Mouse (Mus musculus) midbrain, postnatal 0 days (tissue): Measurements from ENCODE around the gene 1810010H24Rik. TPM values are rescaled to one million over a fixed set of nuclear protein-coding genes. Genes with fewer than 3 reads are reported as not detected.
"Not testable (repeated sequence)": the region's sequence is repeated elsewhere in the genome, so short reads cannot be mapped to it uniquely, and the experiment has no call there.

ENCODE experiments used
- ATAC-seq: fragments of 200-750 bp; cut with Nextera tagmentation; 2 replicates; pipeline ENCODE4 v1.8.0; 2017; ENCODE audit warnings: moderate number of reproducible peaks, mild to moderate bottlenecking, moderate TSS enrichment, moderate library complexity; ENCODE audit not compliant: low FRiP score
- DNase-seq: peaks from one replicate; pipeline ENCODE4 v3.0.0-alpha.2; 2015; ENCODE audit warnings: low spot score
- H3K27ac ChIP-seq: fragments of 300-500 bp; sonication (generic); 2 replicates; pipeline ENCODE4 v1.5.1; 2014; ENCODE audit warnings: low read depth, mild to moderate bottlenecking, low read length, mixed read lengths
- H3K27me3 ChIP-seq: fragments of 300-500 bp; sonication (generic); 2 replicates; pipeline ENCODE4 v1.6.1; 2014; ENCODE audit warnings: low read length, control low read depth, mixed read lengths; ENCODE audit not compliant: insufficient read depth
- H3K36me3 ChIP-seq: fragments of 300-500 bp; sonication (generic); 2 replicates; pipeline ENCODE4 v1.6.1; 2014; ENCODE audit warnings: low read length, control low read depth, mixed read lengths; ENCODE audit not compliant: insufficient read depth
- H3K4me1 ChIP-seq: fragments of 300-500 bp; sonication (generic); 2 replicates; pipeline ENCODE4 v1.6.1; 2014; ENCODE audit warnings: mild to moderate bottlenecking, control low read depth, antibody characterized with exemption, low read length, mixed read lengths; ENCODE audit not compliant: insufficient read depth
- H3K4me2 ChIP-seq: fragments of 300-500 bp; sonication (generic); 2 replicates; pipeline ENCODE4 v1.6.1; 2014; ENCODE audit warnings: low read depth, mild to moderate bottlenecking, low read length, mixed read lengths; ENCODE audit not compliant: poor library complexity, severe bottlenecking
- H3K4me3 ChIP-seq: fragments of 300-500 bp; sonication (generic); 2 replicates; pipeline ENCODE4 v1.5.1; 2014; ENCODE audit warnings: low read depth, mild to moderate bottlenecking, low read length, moderate library complexity
- H3K9ac ChIP-seq: fragments of 300-500 bp; sonication (generic); replicated peaks from 2 replicates; pipeline ENCODE4 v1.6.1; 2014; ENCODE audit warnings: mild to moderate bottlenecking, low read length, moderate library complexity, mixed read lengths; ENCODE audit not compliant: poor library complexity, severe bottlenecking
- H3K9me3 ChIP-seq: fragments of 300-500 bp; sonication (generic); 2 replicates; pipeline ENCODE4 v1.6.1; 2016; ENCODE audit warnings: low read length, control low read depth
- CTCF ChIP-seq: IDR thresholded peaks from 2 replicates; pipeline ENCODE4 v1.5.1; 2016; ENCODE audit warnings: antibody characterized with exemption, mild to moderate bottlenecking
- WGBS: fragments of 180-500 bp; shearing (Covaris S2); extraction: QIAGEN DNeasy Blood & Tissue Kit; methylation state at CpG from one replicate; pipeline ENCODE4 v1.1.7; 2014; 5-methylcytosine and 5-hydroxymethylcytosine counted together
- polyA plus RNA-seq: library from polyadenylated mRNA; unstranded; fragments of >200 nt; fragmentation: Nextera tagmentation; extraction: Ambion mirVana; gene quantifications from 2 replicates; pipeline ENCODE4 v1.2.1, GENCODE M21; 2015
- total RNA-seq: library from RNA; depleted of rRNA; stranded (reverse); fragments of >200 nt; gene quantifications from 2 replicates; pipeline ENCODE4 v1.2.3, GENCODE M21; 2014

1810010H24Rik gene
- total and polyA plus RNA-seq, 2 experiments from 2014 or later = 10.9 to 11.0 TPM

- no peaks in the 10 kb centered on the region for H3K36me3 ChIP-seq
- ATAC-seq = no peak
- H3K9ac ChIP-seq = no peak overlapping the region
- no peaks in the 10 kb centered on the region for H3K9me3 ChIP-seq
- no peak overlapping the region for H3K4me3 ChIP-seq
- no peaks in the 10 kb centered on the region for H3K27me3 ChIP-seq
- WGBS = 78% methylated on average over 7 of the region's 7 CpGs
- TF ChIP-seq CTCF = no peak
- no peak for DNase-seq
- peaks cover 3% of the 10 kb centered on the region; the same call in 1 of the 2 replicates for H3K4me1 ChIP-seq
- no peak overlapping the region for H3K4me2 ChIP-seq
- no peak overlapping the region for H3K27ac ChIP-seq
Observed at GRCm38 (mm10) chr11:107011171-107011570, 14.3 kb upstream of the 1810010H24Rik start.

- H3K36me3 ChIP-seq = no peaks in the 10 kb centered on the region
Observed at GRCm38 (mm10) chr11:107011669-107012323, 13.7 kb upstream of the 1810010H24Rik start.

GRCm38 (mm10) chr11:107012324-107013017, 13.0 kb upstream of the 1810010H24Rik start:
- Histone ChIP-seq H3K4me1 (peaks cover 3% of the 10 kb centered on the region; the same call in 1 of the 2 replicates), H3K36me3 (no peaks in the 10 kb centered on the region), H3K4me2 (peak overlapping the region; percentile 51), H3K27me3 (no peaks in the 10 kb centered on the region), H3K4me3 (peak overlapping the region; percentile 54), H3K9me3 (no peaks in the 10 kb centered on the region), H3K27ac (peak overlapping the region; percentile 84), H3K9ac (peak overlapping the region; percentile 68)
- 1% methylated on average over 37 of the region's 37 CpGs for WGBS
- peak; percentile 94 for ATAC-seq
- DNase-seq = peak; percentile 97
- TF ChIP-seq CTCF = no peak

More at GRCm38 (mm10) chr11:107011669-107012323, 13.7 kb upstream of the 1810010H24Rik start:
- H3K9me3 ChIP-seq = no peaks in the 10 kb centered on the region
- H3K4me1 ChIP-seq = peaks cover 3% of the 10 kb centered on the region; the same call in 1 of the 2 replicates
- TF ChIP-seq CTCF = no peak
- H3K27me3 ChIP-seq = no peaks in the 10 kb centered on the region
- H3K4me2 ChIP-seq = peak overlapping the region; percentile 51
- ATAC-seq (no peak), DNase-seq (no peak)
- H3K9ac ChIP-seq = peak overlapping the region; percentile 68
- H3K27ac ChIP-seq = peak overlapping the region; percentile 84
- peak overlapping the region; percentile 54 for H3K4me3 ChIP-seq
- WGBS = 39% methylated on average over 18 of the region's 18 CpGs

GRCm38 (mm10) chr11:107014020-107014585, 11.4 kb upstream of the 1810010H24Rik start:
- Histone ChIP-seq H3K27me3 (no peaks in the 10 kb centered on the region), H3K4me3 (no peak overlapping the region), H3K9me3 (no peaks in the 10 kb centered on the region), H3K4me2 (no peak overlapping the region), H3K9ac (no peak overlapping the region), H3K27ac (no peak overlapping the region), H3K36me3 (no peaks in the 10 kb centered on the region), H3K4me1 (peaks cover 3% of the 10 kb centered on the region; the same call in 1 of the 2 replicates)
- TF ChIP-seq CTCF = no peak
- WGBS = 82% methylated on average over 11 of the region's 11 CpGs
- DNase-seq = no peak
- no peak for ATAC-seq

GRCm38 (mm10) chr11:107014597-107015309, 10.7 kb upstream of the 1810010H24Rik start:
- no peak overlapping the region for H3K27ac ChIP-seq
- TF ChIP-seq CTCF = peak; percentile 50
- no peaks in the 10 kb centered on the region for H3K36me3 ChIP-seq
- H3K27me3 ChIP-seq = no peaks in the 10 kb centered on the region
- no peak for ATAC-seq
- no peak overlapping the region for H3K4me2 ChIP-seq
- H3K9me3 ChIP-seq = no peaks in the 10 kb centered on the region
- peaks cover 3% of the 10 kb centered on the region; the same call in 1 of the 2 replicates for H3K4me1 ChIP-seq
- no peak overlapping the region for H3K9ac ChIP-seq
- H3K4me3 ChIP-seq = no peak overlapping the region
- WGBS = 52% methylated on average over 14 of the region's 14 CpGs
- DNase-seq = no peak

- H3K27ac ChIP-seq, H3K27me3 ChIP-seq, DNase-seq, H3K4me1 ChIP-seq, H3K9me3 ChIP-seq, H3K9ac ChIP-seq, ATAC-seq, H3K36me3 ChIP-seq, H3K4me2 ChIP-seq, H3K4me3 ChIP-seq: not testable (repeated sequence)
- WGBS = 75% methylated on average over 11 of the region's 11 CpGs
Observed at GRCm38 (mm10) chr11:107015535-107016187, 9.8 kb upstream of the 1810010H24Rik start.
